Mouse (Mus musculus) colon, adult 2 months (tissue): ENCODE results near the gene Plcz1. TPM values are rescaled to one million over a fixed set of nuclear protein-coding genes. Genes with fewer than 3 reads are reported as not detected.

Experiments
- polyA plus RNA-seq: library from polyadenylated mRNA; depleted of rRNA; stranded (reverse); fragments of >200 nt; gene quantifications from 2 replicates; pipeline ENCODE4 v1.2.3, GENCODE M21; 2012; rRNA removed

The Plcz1 gene
- not detected in 2 replicates for polyA plus RNA-seq

GRCm38 (mm10) chr6:140041357-140041756 is at the start of gene Plcz1:
Plcz1 (minus strand) TSS chr6:140041457.

DNA sequence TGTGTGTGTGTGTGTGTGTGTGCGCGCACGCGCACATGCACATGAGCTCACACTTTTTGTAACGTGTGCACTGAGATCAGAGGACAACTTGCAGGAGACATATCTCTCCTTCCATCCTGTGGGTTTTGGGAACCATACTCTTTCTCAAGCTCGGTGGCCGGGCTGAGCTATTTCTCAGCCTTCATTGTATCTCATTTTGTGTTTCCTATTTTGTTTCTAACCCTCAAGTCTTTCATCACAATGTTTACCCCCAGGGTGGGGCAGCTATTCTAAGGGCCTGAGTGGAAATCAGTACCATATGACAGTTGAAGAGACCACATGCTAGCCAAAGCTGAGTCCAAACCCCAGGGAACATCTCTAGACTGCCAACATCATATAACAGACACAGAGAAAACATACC is 305 bp downstream of the Plcz1 start, which contains the start of gene Capza3:
Capza3 (plus strand) TSS at position 301 of the 400 bp plus-strand sequence.

Other genes starting within 250 kb of the Plcz1 start
- gene Capza3, start 205 bp downstream of the Plcz1 start, polyA plus RNA-seq, result not detected in 2 replicates